Mouse (Mus musculus) CD4-positive helper T cell, adult 2 months (primary cell): Measurements from ENCODE around the gene Ntm.

Experiments
- DNase-seq: peaks from one replicate; pipeline ENCODE4 v3.0.0-alpha.2; 2012; ENCODE audit warnings: low read depth, missing footprints, low spot score

Gene Ntm

DNA sequence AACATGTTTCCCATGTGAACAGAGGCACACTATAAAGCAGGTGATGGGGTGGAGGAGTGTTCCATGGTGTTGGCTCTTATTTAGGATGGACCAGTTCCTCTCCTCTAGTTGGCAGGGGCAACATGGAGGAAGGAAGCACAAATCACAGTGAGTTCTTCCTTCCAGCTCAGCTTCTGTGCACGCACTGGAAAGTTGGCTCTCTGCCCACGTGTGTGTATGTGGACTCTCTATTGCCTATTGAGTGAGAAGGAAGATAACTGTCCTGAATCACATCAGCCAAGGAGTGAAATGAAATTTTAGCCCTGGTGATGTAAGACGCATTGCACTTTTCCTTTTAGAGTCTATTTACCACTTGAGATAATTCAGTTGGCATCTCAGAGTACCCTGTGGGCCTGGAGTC lies 203.0 kb downstream of the Ntm start:
- no peak for DNase-seq

DNA sequence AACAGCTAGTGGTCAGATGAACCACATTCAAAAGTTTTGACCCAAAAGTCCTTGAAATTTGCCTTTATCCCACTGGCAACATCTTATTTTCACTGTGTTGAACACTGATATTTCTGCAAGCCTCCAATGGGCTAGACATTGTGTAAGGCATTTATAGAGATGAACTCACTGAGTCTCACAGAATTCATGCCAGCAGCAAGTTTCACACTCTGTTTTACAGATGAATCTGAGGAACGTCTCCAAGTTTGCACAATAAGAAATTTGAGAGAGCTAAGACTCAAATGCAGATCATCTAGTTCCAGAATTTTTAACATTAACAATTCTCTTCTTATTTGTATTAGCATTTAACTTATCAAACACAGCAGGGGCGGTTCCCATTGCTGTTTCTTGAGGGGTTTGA lies 203.9 kb downstream of the Ntm start:
- DNase-seq = no peak

DNA sequence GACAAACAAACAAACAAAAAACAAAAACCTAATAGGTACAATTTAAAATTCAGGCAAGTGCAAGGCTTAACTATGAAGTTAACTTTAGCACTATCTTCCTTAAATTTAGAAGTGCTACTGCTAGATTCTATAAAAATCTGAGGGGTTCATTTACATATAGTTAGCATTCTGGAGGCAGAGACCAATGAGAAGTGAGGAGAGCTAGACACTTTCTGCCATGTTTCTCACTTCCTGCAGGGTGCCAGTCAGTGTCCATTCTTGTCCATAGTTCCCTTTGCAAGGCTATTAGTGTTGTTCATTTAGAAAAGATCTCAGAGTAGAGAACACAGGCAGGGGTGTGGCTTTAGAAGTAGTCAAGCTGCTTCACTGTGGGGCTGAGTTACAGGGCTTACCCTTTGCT lies 208.6 kb downstream of the Ntm start:
- no peak for DNase-seq

DNA sequence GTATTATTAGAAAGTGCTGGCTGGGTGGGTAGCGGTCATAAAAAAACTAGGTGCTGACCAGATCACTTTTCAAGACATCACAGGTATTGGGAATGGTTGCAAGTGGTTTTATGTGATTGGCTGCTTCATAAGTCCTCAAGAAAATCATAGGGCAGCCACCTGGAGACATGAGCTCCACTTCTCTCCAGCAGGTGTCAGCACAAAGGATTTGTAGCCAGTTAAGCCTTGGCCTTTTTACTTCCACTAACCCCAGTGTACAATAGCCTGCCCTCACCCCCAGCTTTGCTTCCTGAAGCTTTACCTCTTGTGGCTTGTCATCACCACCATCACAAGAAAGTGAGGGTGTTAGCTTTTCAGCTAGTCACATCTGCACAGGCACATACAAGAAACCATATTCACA lies 211.5 kb downstream of the Ntm start:
- no peak for DNase-seq

DNA sequence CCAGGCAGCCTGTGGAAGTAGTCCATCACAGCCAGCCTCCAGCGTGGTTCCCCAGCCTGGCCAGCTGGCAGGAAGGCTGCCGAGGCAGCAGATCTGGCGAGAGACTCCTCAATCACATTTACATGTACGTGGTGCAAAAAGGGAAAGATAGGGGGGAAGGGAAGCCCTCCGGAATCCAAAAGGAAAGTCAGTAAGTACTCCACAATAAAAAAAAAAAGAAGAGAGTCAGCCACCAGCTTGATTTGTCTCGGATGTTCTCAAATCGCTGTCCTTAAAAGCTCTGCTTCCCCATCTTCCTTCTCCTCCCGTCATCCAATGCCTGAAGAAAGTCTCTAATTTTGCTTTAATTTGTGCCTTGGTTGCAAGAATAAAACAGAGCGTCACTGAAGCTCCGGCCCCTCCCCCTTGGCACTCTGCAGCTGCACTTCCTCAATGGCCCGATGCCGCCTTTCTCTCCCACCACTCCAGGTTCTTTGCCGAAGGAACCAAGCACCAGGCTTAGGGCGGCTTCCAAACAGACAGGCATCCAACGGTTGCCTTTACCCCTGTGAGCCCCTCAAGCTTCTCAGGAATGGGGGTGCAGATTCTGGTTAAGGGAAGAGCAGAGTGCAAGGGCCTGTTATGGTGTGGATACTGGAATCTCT lies 212.4 kb downstream of the Ntm start:
- DNase-seq = no peak

DNA sequence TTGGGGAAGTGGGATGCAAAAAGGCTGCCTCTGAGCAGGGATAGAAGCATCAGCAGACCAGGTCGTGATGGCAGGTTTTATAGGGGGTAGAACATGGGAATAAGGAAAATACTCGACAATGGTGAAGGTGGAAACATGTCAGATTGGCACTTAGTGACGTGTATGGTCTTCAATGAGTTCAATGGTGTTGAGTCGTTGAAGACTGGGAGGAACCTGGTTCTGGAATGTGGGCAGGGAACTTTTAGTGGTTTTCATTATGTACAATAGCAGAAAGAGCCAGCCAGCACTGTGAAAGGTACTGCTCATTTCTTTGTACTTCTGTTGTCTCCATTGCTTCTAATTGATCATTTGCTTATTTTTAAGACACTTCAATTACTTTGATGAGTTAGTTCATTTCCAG lies 214.9 kb downstream of the Ntm start:
- DNase-seq = no peak

DNA sequence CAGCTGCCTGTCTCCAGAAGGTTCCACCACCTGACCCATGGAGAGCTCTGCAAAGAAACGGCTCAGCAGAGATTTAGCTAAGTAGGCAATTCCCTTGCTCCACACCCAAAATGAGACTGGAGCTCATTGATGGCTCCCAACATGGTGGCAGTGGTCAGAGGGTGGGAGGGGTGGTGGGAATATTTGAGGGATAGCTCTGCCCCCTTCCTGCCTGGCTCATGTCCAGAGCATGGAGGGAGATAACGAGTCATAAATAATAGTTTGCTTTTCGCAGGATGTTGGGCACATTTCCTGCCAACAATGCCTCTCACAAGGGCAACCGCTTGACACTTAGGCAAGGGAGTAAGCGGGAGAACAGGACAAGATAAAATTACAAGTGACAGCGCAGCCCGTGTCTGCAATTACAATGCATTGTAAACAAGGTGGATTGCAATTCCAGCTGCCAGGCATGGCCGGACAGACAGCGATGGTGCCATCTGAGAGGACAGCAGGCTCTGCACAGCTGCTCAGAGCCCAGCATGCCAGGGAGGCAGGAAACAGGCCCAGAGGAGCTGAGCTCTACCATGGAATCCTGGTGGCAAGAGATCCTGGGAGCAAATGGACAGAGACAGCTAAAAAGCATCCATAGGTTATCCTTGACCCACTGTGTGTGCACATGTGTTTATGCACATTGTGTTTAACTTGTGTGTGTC lies 224.0 kb downstream of the Ntm start:
- DNase-seq = no peak

DNA sequence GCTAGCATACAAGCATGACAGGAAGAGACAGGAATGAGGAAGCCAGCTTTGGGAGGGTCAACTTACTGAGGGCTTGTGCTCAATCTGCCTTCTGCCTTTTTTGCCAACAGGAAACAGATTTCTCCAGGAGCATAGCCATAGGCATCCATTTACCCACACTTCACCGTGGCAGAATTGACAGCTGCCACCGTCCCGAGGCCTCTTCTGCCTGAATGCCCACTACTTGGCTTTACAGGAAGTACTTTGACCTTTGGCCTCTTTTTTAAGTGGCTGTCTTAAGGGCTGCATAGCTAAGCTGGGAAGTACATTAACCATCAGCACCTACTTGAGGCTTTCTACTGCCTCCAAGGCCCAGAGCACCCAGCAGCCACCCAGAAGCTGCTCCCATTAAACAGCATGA lies 226.9 kb downstream of the Ntm start:
- no peak for DNase-seq

DNA sequence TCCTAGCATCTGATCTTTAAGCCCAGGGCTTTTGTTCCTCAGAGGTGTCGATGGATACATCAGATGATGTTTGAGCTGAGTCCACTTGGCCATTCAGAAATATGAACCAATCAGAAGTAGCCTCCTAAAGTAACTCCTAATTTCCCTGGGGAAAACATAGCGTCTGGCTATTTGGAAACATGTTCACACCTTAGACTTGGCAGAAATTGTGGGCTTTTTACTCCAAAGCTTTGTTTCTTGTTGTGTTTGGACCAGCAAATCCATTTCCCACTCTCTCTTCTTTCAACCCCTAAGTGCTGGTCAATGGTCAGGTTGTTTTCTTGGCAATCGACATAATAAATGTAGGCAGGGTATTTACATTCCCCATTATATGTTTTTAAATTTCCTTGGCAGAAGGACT lies 230.0 kb downstream of the Ntm start:
- DNase-seq = no peak

DNA sequence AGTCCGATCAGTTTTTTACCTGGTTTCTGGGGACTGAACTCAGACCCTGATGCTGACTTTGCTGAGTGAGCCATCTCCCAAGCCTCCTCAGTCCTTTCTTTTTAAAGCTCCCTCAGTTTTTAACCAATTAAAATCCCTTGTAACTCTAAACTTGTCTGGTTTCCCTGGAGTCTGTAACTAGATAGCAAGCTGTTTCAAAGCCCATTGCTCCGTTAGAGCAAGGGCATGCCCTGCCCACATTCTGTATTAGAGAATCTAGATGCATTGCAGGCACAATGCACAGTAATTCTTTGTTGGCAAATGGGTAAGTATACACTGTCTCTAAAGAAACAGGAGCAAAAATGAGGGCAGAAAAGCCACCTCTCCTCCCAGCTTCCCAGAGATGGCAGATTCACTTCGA lies 231.3 kb downstream of the Ntm start:
- DNase-seq = no peak

DNA sequence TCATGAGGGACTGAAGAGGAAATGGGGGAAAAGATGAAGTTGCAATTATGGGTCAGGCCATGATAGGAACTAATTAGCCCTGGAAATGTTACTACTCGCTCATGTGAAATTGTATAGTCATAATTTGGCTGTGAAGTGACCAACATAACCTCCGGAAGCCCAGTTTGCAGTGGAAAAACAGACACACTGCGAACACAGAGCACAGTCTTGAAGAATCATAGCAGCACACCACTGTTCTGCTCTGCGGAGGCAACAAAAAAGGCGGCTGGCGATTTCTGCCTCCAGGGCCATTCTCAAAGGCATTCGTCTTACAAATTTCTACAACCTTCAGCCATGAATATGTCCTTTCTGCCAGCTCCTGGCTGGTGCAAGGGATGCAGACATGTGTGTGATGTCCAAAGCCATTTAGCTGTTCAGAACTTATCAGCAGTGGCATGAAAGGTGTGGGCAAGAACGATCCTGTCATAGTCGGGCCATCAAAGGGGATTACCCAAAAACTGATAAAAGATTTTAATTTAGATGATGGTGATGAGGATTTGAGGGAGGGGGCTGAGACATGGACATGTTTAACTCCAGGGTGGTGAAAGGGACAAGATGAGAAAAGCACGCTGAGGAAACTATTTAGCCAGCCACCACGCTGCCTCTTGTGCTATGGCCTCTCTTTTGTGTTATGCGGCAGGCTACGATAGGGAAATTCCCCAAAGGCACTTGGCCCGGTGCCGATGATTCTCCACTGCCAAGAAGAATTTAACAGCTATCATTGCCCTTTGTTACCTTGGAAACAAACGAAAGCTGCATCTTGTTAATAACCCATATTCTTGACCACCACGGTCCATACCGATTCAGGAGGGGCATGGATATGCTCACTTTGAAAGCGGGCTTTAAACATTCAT lies 235.2 kb downstream of the Ntm start:
- no peak for DNase-seq

DNA sequence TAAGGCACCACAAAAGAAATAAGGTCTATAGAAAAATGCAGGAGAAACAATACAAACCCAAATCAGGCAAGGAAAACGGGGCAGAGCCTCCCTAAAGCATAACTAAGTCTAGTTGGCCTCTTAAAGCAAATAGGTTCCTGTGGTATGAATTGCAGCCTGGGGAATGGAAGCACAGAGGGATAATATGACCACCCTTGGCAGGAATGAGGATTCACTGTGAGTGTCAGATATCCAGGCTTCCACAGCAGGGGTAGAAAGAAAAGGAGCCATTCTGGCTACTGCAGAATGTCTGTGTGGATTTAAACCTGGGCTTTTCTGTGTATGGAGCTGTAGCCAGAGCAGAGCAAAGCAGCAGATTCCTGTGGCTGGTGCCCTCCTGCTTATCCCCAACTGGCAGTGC lies 241.5 kb downstream of the Ntm start:
- DNase-seq = no peak

DNA sequence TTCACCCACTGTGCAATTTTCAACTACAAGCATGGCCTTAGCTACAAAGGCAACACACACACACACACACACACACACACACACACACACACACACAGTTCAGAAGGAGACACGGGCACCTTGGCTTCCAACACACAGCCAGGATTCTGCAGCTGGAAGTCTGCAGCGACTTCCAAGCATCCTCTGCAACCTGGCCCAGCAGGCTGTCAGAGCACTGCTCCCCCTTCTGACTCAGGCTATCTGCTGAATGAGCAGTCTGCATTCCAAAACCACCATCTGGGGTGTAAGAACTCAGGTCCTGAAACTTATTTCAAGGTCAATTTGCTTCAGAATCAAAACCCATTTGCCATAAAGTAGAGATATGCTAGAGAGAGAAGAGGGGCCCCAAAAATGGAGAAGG lies 246.1 kb downstream of the Ntm start:
- no peak for DNase-seq

DNA sequence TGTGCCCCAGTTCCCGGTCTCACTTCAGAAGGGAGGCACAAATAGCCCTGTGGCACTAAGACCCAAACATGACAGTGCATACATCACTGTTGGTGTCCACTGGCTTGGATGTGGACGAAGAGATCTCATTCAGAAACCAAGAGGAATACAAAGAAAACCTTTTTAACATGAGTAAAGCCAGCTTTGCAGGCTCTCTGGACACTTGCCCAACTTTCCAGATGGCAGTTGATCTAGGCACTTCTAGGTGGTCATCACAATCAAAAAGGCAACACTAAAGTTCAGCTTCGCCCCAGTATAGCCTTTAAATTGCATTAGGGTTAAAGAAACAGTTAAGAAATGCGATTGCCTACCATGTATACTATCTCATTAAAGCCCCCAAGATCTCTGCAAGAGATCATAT lies 264.7 kb downstream of the Ntm start:
- no peak for DNase-seq

DNA sequence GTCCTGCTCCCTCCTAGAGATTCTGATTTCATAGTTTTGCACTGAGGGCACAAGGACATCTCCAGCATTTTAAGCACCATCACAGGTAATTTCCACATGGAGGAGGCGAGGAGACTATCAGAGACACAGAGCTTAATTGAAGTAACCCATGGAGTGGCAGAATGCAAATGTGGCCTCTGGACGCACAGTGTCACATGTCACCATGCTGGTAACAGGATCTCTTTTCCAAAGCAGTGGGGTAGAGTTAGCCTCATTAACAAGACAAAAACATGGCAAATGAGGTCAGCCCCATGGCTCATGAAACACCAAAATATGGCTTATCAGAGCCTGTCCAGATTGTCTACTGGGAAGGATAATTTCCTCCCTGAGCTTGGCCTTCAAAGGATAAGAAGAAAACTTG lies 268.8 kb downstream of the Ntm start:
- no peak for DNase-seq

DNA sequence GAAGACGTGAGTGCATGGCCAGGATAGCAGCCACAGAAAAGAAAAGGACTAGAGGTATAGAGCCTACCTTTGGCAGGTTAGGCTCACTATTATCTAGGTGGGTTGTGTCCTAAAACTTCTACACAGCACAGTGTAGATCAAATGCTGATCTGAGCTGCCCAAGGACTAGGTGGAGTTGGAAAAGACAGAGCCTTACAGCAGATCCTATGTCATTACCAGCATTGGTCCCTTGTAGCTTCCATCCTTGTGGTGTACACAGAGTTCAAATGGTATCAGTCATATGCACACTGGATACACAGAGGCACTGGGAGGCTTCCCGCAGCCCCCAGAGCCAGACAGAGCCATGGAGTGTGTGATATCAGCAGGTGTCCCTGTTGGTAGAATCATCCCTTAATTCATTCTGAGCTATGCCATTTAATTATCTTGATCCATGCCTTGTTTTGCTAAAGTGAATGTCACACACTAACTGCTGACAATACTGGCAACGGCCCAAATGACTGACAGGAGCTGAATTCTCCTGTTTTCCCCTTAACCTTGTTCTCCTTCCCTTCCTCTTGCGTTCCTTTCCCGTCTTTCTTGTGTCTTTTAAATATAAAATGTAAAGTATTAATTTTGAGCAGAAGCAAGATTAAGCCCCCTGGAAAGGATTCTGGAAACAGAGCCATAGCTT lies 271.6 kb downstream of the Ntm start:
- DNase-seq = no peak

DNA sequence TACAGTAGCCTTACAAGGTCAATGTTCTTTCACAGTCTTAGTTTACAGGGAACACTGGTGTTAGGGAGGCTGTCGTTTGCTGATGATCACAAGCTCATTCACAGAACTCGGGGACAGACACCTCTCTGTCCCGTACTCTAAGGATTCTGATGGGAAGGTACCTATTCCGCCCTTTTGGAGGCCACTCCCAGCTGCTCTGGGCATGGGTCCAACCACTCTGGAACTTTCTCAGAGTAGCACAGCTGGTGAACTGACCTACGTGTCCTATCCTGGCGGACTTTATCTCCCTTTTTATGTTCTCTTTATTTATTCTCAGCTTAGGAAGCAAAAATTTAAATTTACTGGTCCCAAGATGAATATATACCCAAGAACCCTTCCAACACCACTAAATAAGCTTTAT lies 280.7 kb downstream of the Ntm start:
- DNase-seq = no peak

DNA sequence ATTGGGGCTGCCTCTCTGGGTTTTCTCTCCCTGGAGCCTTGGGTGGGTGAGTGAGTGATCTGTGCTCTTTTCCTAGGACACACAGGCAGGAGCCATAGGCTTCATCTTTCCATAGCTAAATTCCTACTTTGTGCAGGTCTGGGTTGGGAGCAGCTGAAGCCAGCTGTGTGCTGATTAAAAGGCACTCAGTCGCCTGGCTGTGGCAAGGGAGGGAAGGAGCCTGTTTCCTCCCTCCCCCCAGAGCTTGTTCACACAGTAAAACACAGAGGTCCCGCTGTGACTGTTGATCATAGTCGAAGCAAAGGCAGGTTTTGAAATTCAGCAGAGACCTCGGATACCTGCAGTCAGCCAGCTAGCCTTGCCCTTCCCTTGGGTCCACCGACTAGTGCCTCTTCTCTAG lies 282.3 kb downstream of the Ntm start:
- no peak for DNase-seq

DNA sequence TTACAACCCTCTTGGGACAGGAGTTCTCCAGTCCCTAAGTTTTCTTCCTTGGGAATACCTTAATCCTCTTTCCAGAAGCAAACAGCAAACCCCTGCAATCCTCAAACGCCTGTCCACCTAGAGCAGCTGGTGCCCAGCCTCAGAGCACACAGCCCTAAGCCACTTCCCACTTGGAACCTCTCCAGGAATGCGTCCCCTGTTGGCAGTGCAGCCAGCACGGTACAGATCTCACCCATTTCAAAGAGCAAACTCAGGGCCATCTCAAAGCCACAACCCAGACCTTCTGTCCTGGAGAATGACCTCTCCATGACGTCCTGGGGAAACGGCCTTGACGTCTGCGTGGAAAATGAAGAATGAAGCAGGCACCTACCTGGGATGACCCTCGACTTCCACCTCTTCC lies 289.0 kb downstream of the Ntm start:
- no peak for DNase-seq

DNA sequence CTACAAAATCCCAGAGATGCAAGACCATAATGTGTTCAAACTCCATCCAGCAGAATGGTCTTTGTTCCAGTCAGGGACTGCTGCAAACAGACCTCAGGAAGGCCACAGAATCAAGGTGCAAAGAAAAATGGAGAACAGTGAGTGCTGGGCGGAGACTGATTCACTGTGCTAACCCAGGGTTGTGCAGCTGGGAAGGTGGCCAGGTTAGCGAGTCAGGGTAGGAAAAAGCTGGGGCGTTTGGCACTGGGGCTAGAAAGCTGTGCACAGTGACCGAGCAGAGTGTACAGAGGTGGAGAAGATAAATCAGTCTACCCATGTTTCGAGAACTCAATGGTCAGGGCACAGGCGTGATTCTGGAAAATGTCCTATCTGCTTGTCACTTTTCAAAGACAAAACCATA lies 291.1 kb downstream of the Ntm start:
- DNase-seq = no peak

DNA sequence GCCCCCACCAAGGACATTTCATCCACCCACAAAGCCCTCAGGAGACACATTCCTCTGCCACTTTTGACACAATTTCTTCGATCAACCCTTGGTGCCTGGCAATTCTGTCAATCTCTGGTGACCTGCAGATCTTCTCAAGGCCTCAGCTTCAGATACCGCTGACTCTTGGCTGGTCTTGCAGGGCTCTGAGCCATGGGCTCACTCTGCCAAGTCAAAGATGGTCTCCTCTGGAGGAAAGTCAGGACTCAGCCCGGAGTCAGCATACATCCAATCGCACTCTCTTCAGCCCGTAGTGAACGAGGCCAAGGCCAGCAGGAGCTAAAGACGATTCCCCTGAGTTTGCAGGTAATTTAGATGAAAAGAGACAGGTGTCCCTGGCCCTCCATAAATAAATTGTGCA lies 299.7 kb downstream of the Ntm start:
- DNase-seq = no peak

DNA sequence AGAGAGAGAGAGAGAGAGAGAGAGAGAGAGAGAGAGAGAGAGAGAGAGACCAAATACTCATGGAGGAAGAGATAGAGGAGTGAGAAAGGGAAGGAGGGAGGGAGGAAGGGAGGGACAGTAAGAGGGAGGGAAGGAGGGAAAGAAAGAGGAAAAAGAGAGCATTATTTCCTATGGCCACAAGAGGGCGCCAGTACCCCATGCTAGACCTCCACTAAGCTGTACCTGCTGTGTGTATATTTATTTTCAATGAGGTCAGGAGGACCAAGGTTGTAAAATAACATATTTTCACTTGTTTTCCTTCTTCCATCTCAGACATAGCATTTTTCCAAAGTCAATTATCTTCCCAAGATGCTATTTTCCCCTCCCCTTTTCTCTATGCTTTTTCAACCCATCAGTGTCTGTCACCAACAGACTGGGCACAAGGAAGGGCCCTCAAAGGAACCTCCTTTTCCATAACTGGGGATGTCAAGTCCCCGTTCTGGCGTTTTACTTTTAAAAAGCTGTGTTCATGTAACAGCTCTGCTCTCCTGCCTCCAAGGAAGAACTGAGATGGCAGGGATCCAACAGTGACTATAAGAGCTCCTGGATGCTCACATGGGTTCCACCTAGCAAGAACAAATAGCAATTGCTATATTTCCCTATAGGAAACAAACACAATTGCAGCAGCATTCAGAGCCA lies 301.3 kb downstream of the Ntm start:
- DNase-seq = no peak
